Mouse (Mus musculus) midbrain, embryonic 11.5 days (tissue): ENCODE results near the gene Angptl8. TPM values are rescaled to one million over a fixed set of nuclear protein-coding genes. Genes with fewer than 3 reads are reported as not detected.
"Not testable (repeated sequence)": the region's sequence is repeated elsewhere in the genome, so short reads cannot be mapped to it uniquely, and the experiment has no call there.

Source experiments
- ATAC-seq: fragments of 200-750 bp; cut with Nextera tagmentation; 2 replicates; pipeline ENCODE4 v1.8.0; 2017; ENCODE audit warnings: moderate TSS enrichment, moderate library complexity; ENCODE audit not compliant: low FRiP score
- DNase-seq: peaks from one replicate; pipeline ENCODE4 v3.0.0; 2015; ENCODE audit warnings: low spot score; ENCODE audit errors: missing footprints
- H3K27ac ChIP-seq: fragments of 300-500 bp; sonication (generic); 2 replicates; pipeline ENCODE4 v1.5.1; 2014; ENCODE audit warnings: low read depth, low read length
- H3K27me3 ChIP-seq: fragments of 300-500 bp; sonication (generic); 2 replicates; pipeline ENCODE4 v1.6.1; 2014; ENCODE audit warnings: mild to moderate bottlenecking, low read length, moderate library complexity, mixed read lengths; ENCODE audit not compliant: control insufficient read depth, insufficient read depth
- H3K36me3 ChIP-seq: fragments of 300-500 bp; sonication (generic); 2 replicates; pipeline ENCODE4 v1.6.1; 2014; ENCODE audit warnings: mild to moderate bottlenecking, low read length, moderate library complexity, mixed read lengths; ENCODE audit not compliant: control insufficient read depth, insufficient read depth
- H3K4me1 ChIP-seq: fragments of 300-500 bp; sonication (generic); 2 replicates; pipeline ENCODE4 v1.6.1; 2014; ENCODE audit warnings: low read length; ENCODE audit not compliant: control insufficient read depth, insufficient read depth
- H3K4me2 ChIP-seq: fragments of 300-500 bp; sonication (generic); 2 replicates; pipeline ENCODE4 v1.6.1; 2014; ENCODE audit warnings: mild to moderate bottlenecking, moderate library complexity
- H3K4me3 ChIP-seq: fragments of 300-500 bp; sonication (generic); 2 replicates; pipeline ENCODE4 v1.5.1; 2014; ENCODE audit warnings: low read depth, low read length
- H3K9ac ChIP-seq: fragments of 300-500 bp; sonication (generic); 2 replicates; pipeline ENCODE4 v1.6.1; 2014; ENCODE audit warnings: low read length
- H3K9me3 ChIP-seq: fragments of 300-500 bp; sonication (generic); 2 replicates; pipeline ENCODE4 v1.6.1; 2016; ENCODE audit warnings: low read length; ENCODE audit not compliant: control insufficient read depth
- WGBS: fragments of 180-500 bp; shearing (Covaris S2); extraction: QIAGEN DNeasy Blood & Tissue Kit; methylation state at CpG from one replicate; pipeline ENCODE4 v1.1.7; 2014; 5-methylcytosine and 5-hydroxymethylcytosine counted together
- polyA plus RNA-seq: library from polyadenylated mRNA; unstranded; fragments of >200 nt; fragmentation: Nextera tagmentation; extraction: Ambion mirVana; gene quantifications from 2 replicates; pipeline ENCODE4 v1.2.1, GENCODE M21; 2014

The Angptl8 gene
- polyA plus RNA-seq, 1 experiment from 2014 or later, result 0.22 TPM

DNA sequence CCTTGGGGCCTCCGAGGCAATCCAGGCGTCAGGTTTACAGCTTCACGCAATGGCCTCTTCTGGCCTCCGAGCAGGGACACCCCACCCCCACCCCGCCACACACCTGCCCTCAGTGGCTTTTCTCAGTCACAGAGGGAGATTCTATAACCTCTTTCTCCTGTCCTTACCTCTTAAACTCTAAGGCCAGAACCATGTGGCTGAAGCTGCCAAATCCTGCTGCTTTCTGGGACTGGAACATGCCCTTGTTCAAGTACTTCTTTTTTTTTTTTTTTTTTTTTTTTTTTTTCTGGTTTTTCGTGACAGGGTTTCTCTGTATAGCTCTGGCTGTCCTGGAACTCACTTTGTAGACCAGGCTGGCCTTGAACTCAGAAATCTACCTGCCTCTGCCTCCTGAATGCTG, 25.0 kb downstream of the Angptl8 start:
- H3K9ac ChIP-seq, H3K9me3 ChIP-seq, H3K36me3 ChIP-seq, H3K27ac ChIP-seq, H3K4me2 ChIP-seq, ATAC-seq, H3K4me3 ChIP-seq, H3K27me3 ChIP-seq, DNase-seq, H3K4me1 ChIP-seq: not testable (repeated sequence)
- 78% methylated on average over 6 of the region's 6 CpGs for WGBS

DNA sequence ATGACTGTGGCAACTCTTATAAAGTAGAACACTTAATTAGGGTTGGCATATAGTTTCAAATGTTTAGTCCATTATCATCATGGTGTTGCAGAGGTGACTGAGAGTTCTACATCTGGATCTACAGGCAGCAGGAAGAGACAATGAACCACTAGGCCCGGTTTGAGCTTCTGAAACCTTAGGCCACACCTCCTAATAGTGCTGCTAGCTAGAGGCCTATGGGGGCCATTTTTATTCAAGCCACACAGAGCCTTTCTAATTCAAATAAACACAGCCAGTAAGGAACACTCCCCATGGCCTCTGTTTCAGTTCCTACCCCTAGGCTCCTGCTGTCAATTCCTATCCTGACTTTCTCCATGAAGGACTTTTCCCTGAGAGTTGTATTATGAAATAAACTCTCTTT, 26.9 kb downstream of the Angptl8 start:
- H3K36me3 ChIP-seq, result no peaks in the 10 kb centered on the region
- 72% methylated on average over 1 of the region's 1 CpGs for WGBS
- no peaks in the 10 kb centered on the region for H3K4me1 ChIP-seq
- no peak overlapping the region for H3K4me3 ChIP-seq
- H3K9ac ChIP-seq, result no peak overlapping the region
- ATAC-seq (no peak), DNase-seq (no peak)
- no peak overlapping the region for H3K27ac ChIP-seq
- no peaks in the 10 kb centered on the region for H3K27me3 ChIP-seq
- H3K9me3 ChIP-seq, result no peaks in the 10 kb centered on the region
- no peak overlapping the region for H3K4me2 ChIP-seq

DNA sequence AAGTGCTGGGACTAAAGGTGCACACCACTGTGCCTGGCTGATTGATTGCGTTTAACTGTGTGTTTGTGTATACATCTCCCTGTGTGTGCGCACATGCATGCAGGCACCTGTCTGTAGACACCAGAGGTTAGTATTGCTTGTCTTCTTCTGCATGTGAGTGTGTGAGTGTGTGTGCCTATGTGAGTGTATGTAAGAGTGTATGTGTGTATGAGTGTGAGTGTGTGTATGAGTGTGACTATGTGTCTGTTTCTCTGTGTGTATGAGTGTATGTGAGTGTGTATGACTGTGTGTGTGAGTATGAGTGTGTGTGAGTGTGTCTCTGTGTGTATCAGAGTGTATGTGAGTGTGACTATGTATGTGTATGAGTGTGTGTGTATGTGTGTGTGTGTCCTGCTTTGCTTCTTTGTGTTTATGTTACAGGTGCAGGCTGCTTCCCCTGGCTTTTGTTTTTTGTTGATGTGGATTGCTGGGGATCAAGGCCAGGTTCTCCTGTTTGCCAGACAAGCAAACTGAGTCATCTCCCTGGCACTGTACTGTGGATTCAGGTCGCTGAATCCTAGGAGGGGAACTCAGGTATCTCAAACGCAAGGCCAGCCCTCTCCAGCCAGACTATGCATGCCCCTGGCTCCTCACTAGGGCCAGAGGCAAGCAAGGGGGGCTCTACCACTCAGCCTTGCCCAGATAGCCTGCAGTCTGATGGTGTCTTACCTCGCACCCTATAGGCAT, 30.5 kb downstream of the Angptl8 start:
- no peaks in the 10 kb centered on the region for H3K27me3 ChIP-seq
- ATAC-seq (no peak), DNase-seq (no peak)
- no peaks in the 10 kb centered on the region for H3K9me3 ChIP-seq
- WGBS, result 72% methylated on average over 5 of the region's 5 CpGs
- H3K4me3 ChIP-seq, result no peak overlapping the region
- no peak overlapping the region for H3K27ac ChIP-seq
- no peak overlapping the region for H3K9ac ChIP-seq
- no peak overlapping the region for H3K4me2 ChIP-seq
- no peaks in the 10 kb centered on the region for H3K4me1 ChIP-seq
- H3K36me3 ChIP-seq, result no peaks in the 10 kb centered on the region

DNA sequence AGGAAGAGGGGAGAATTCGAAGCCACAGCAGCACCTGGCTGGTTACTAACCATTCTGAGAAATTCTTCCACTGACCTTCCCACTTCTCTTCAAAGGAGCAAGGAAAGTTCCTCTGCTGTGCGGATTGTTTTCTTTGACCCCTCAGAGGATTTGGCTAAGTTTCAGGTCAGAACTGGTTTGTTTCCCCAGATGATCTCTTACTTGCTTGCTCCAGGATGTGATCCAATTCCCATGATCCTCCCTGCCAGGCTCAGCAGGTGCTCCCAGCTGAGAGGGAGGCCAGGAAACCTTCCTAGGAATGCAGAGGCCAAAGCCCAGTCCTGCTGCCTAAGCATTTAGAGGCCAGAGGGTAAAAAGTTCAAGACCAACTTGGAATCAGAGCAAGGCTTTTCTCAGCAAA, 31.3 kb downstream of the Angptl8 start:
- no peak overlapping the region for H3K4me2 ChIP-seq
- no peak overlapping the region for H3K9ac ChIP-seq
- no peak overlapping the region for H3K4me3 ChIP-seq
- no peak for ATAC-seq
- no peaks in the 10 kb centered on the region for H3K4me1 ChIP-seq
- no peaks in the 10 kb centered on the region for H3K36me3 ChIP-seq
- no peak overlapping the region for H3K27ac ChIP-seq
- no peak for DNase-seq
- WGBS, result 58% methylated on average over 2 of the region's 2 CpGs
- H3K9me3 ChIP-seq, result no peaks in the 10 kb centered on the region
- no peaks in the 10 kb centered on the region for H3K27me3 ChIP-seq

DNA sequence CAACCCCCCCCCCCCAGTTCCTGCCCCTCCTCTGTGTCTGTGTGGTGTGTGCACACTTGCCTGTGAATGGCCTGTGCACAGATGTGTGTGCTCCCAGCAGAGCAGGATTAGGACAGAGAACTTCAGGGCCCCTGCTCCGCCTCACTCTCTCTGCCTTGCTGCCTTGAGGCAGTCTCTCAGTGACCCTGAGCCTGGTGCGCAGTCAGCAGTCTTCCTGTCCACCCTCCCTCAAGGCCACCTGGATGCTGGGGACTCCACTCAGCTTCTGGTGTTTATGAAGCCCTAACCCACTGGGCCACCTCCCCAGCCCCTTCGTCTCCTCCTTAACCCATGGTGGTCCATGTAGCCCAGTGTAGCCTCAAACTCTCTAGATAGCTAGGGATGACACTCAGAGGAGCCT, 32.4 kb downstream of the Angptl8 start:
- no peak for ATAC-seq
- WGBS, result 78% methylated on average over 3 of the region's 3 CpGs

DNA sequence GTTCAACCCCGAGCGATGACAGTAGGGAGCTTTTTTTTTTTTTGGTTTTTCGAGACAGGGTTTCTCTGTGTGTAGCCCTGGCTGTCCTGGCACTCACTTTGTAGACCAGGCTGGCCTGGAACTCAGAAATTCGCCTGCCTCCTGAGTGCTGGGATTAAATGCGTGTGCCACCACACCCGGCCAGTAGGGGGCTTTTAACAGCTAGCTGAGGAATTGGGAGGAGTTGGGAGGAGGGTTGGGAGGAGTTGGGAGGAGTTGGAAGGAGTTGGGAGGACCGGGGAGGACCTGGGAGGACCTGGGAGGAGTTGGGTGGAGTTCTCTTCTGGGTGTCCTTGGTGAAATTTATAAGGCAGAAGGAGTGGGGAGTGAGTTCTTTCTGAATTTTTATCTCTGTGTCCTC, 34.0 kb downstream of the Angptl8 start:
- not testable (repeated sequence) for H3K27ac ChIP-seq, H3K36me3 ChIP-seq, H3K4me1 ChIP-seq, H3K9ac ChIP-seq, ATAC-seq, H3K4me3 ChIP-seq, H3K4me2 ChIP-seq, H3K9me3 ChIP-seq, DNase-seq, H3K27me3 ChIP-seq
- 52% methylated on average over 7 of the region's 7 CpGs for WGBS

More for the DNA sequence above, 32.4 kb downstream of the Angptl8 start:
- Histone ChIP-seq H3K36me3 (no peaks in the 10 kb centered on the region), H3K9ac (no peak overlapping the region), H3K27me3 (no peaks in the 10 kb centered on the region), H3K9me3 (no peaks in the 10 kb centered on the region), H3K4me1 (no peaks in the 10 kb centered on the region), H3K4me3 (no peak overlapping the region), H3K27ac (no peak overlapping the region), H3K4me2 (no peak overlapping the region)
- no peak for DNase-seq

DNA sequence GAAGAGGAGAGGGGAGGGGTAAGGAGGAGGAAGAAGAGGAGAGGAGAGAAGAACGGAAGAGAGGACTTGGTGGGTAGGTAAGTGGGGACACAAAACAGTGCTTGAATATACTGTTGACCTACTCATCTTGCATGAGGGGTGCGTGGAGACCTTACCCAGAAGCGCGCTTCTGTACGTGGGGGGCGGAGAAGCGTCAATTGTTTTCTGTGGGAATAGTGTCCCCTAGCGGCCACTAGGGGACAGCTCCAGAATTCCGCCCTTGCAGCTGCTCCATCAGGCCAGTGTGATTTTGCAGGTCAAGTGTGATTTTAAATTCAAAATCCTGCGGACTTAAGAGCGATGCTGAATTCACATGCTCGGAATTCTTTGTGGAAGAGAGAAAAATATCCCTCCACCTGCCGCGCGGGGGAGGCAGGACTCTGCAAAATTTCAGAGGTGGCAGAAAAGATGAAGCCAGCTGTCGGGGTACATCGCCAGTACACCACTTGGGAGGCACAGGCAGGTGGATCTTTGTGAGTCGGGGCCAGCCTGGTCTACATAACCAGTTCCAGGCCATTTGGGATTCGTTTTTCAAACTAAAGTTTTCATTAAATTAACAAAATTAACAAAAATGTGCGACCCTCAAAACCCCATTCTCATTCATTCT, 35.7 kb downstream of the Angptl8 start:
- Histone ChIP-seq H3K27ac (no peak overlapping the region), H3K9me3 (no peaks in the 10 kb centered on the region), H3K9ac (no peak overlapping the region), H3K36me3 (no peaks in the 10 kb centered on the region), H3K4me1 (no peaks in the 10 kb centered on the region), H3K27me3 (no peaks in the 10 kb centered on the region), H3K4me3 (0 out of 2 replicates have a peak overlapping the region, but pooled peaks have one; percentile 9), H3K4me2 (peak overlapping the region; percentile 24; the same call in 1 of the 2 replicates)
- WGBS, result 19% methylated on average over 20 of the region's 20 CpGs
- ATAC-seq, result no peak
- peak; percentile 92 for DNase-seq

DNA sequence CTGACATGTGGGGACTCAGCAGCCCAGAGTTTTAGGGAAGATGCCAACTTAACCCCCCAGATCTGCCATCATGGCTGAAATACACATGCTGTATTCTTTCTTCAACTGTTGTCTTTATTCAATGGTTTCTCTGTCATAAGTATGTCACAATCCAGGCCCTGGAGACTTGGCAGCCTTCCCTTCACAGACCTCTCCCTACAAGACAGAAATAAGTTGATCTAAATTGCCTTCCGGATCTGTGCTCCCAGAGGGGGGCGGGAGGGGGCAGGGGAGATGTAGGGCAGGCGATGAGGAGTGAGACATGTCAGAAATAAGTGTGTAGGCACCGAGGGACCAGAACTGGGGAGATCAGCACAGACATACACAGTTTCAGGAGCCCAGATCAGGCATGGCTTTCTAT, 36.9 kb downstream of the Angptl8 start:
- no peak overlapping the region for H3K27ac ChIP-seq

DNA sequence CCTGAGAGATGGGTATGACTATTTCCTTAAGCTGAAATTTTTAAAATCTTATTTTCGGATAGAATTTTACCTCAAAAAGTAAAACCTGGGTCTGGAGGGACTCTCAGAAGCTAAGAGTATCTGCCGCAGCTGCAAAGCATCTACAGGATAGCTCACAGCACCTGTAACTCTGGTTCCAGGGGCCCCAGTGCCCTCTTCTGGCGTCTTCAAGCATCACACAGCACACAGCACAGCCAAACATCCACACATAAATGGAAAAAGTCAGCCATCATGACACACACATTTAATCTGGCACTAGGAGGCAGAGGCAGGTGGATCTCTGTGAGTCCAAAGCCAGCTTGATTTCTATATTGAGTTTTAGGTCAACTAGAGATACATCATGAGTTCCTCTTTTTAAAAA, 41.3 kb downstream of the Angptl8 start:
- Histone ChIP-seq H3K27me3 (no peaks in the 10 kb centered on the region), H3K4me2 (no peak overlapping the region), H3K9me3 (no peaks in the 10 kb centered on the region), H3K9ac (no peak overlapping the region), H3K4me3 (no peak overlapping the region), H3K36me3 (no peaks in the 10 kb centered on the region), H3K27ac (no peak overlapping the region), H3K4me1 (no peaks in the 10 kb centered on the region)
- ATAC-seq, result no peak
- no peak for DNase-seq
- WGBS, result 66% methylated on average over 3 of the region's 3 CpGs

More for the DNA sequence above, 36.9 kb downstream of the Angptl8 start:
- H3K4me2 ChIP-seq, result no peak overlapping the region
- H3K4me1 ChIP-seq, result no peaks in the 10 kb centered on the region
- no peak overlapping the region for H3K4me3 ChIP-seq
- 70% methylated on average over 4 of the region's 4 CpGs for WGBS
- H3K9ac ChIP-seq, result no peak overlapping the region
- H3K36me3 ChIP-seq, result no peaks in the 10 kb centered on the region
- DNase-seq, result no peak
- ATAC-seq, result no peak
- no peaks in the 10 kb centered on the region for H3K27me3 ChIP-seq
- no peaks in the 10 kb centered on the region for H3K9me3 ChIP-seq
